Comparison of ENCODE assay signal across 9 mouse cellular contexts in genomic region chr2:33636628-33637188, GRCm38 (mm10). TPM values are rescaled to one million over a fixed set of nuclear protein-coding genes. Genes with fewer than 3 reads are reported as not detected.
DNase-seq lines count a peak whose midpoint lies in the region; ATAC-seq and TF ChIP-seq lines count a peak whose summit lies in the region.
"Had no signal": no experiment of that assay in that cellular context is flagged by ENCODE, and none has a peak within 500 bp of the region (broad histone marks: within the 10 kb centered on the region; RNA-seq: fewer than 3 reads in every experiment).

No protein-coding gene starts in this region.

- no peak overlapping the region for H3K27ac ChIP-seq in heart, embryonic 16.5 days (ENCODE audit: low read length)
- H3K27ac ChIP-seq in hindbrain, postnatal 0 days: no peak overlapping the region
- H3K27ac ChIP-seq in neural tube, embryonic 15.5 days (replicated peaks): peak overlapping the region; percentile 84

- H3K36me3 ChIP-seq in heart, embryonic 16.5 days (ENCODE audit: control insufficient read depth, insufficient read depth): no peaks in the 10 kb centered on the region
- H3K36me3 ChIP-seq in hindbrain, postnatal 0 days (ENCODE audit: insufficient read depth, low read length): no peaks in the 10 kb centered on the region
- H3K36me3 ChIP-seq in neural tube, embryonic 15.5 days: no peaks in the 10 kb centered on the region

- WGBS in heart, embryonic 16.5 days: 2% methylated on average over 26 of the region's 26 CpGs
- WGBS in hindbrain, postnatal 0 days: 3% methylated on average over 26 of the region's 26 CpGs
- WGBS in neural tube, embryonic 15.5 days: under 1% methylated on average over 26 of the region's 26 CpGs

- H3K4me2 ChIP-seq in heart, embryonic 16.5 days (ENCODE audit: low read depth, low read length): no peak overlapping the region
- H3K4me2 ChIP-seq in hindbrain, postnatal 0 days (ENCODE audit: low read depth, low read length): peak overlapping the region; percentile 41
- H3K4me2 ChIP-seq in neural tube, embryonic 15.5 days: peak overlapping the region; percentile 58

- H3K9me3 ChIP-seq in heart, embryonic 16.5 days (replicated peaks; ENCODE audit: control insufficient read depth, low read length): no peaks in the 10 kb centered on the region
- H3K9me3 ChIP-seq in hindbrain, postnatal 0 days (ENCODE audit: low read length): no peaks in the 10 kb centered on the region
- no peaks in the 10 kb centered on the region for H3K9me3 ChIP-seq in neural tube, embryonic 15.5 days (replicated peaks)

- TF ChIP-seq CTCF in hindbrain, postnatal 0 days (IDR thresholded peaks at IDR 0.05; ENCODE audit: low read depth): no peak

- H3K9ac ChIP-seq in heart, embryonic 16.5 days (ENCODE audit: low read length): no peak overlapping the region
- H3K9ac ChIP-seq in hindbrain, postnatal 0 days (replicated peaks; ENCODE audit: low read length): 0 out of 2 replicates have a peak overlapping the region, but pooled peaks have one; percentile 21
- H3K9ac ChIP-seq in neural tube, embryonic 15.5 days (replicated peaks): peak overlapping the region; percentile 65

- ATAC-seq in heart, embryonic 16.5 days (replicated peaks; ENCODE audit: extremely low read depth, insufficient read depth, low FRiP score): no peak
- no peak for ATAC-seq in hindbrain, postnatal 0 days
- ATAC-seq in neural tube, embryonic 15.5 days (ENCODE audit: low FRiP score): no peak

- 0 out of 2 replicates have a peak, but pooled peaks cover 4% of the 10 kb centered on the region for H3K4me1 ChIP-seq in heart, embryonic 16.5 days (ENCODE audit: control insufficient read depth, insufficient read depth, low read length)
- no peaks in the 10 kb centered on the region for H3K4me1 ChIP-seq in hindbrain, postnatal 0 days (ENCODE audit: insufficient read depth, low read length)
- peaks cover 34% of the 10 kb centered on the region for H3K4me1 ChIP-seq in neural tube, embryonic 15.5 days

- H3K27me3 ChIP-seq in heart, embryonic 16.5 days (ENCODE audit: control insufficient read depth, insufficient read depth, low read length): peaks cover 85% of the 10 kb centered on the region
- peaks cover 84% of the 10 kb centered on the region for H3K27me3 ChIP-seq in hindbrain, postnatal 0 days (ENCODE audit: insufficient read depth, low read length)
- peaks cover 82% of the 10 kb centered on the region for H3K27me3 ChIP-seq in neural tube, embryonic 15.5 days (replicated peaks)

- H3K4me3 ChIP-seq in heart, embryonic 16.5 days (ENCODE audit: low read length): 0 out of 2 replicates have a peak overlapping the region, but pooled peaks have one; percentile 3
- peak overlapping the region; percentile 24 for H3K4me3 ChIP-seq in hindbrain, postnatal 0 days (ENCODE audit: low read length)
- peak overlapping the region; percentile 42 for H3K4me3 ChIP-seq in neural tube, embryonic 15.5 days (replicated peaks)

- DNase-seq in heart, adult 9 months (ENCODE audit: low spot score in 2 of 2): no peak
- DNase-seq in retina, embryonic 14.5 days (ENCODE audit: low spot score): peak; percentile 43
- DNase-seq in retina, postnatal 1 day: no peak
- no peak for DNase-seq in hindbrain, postnatal 0 days (ENCODE audit: low spot score)
- no peak for DNase-seq in spleen, adult 18-20 months
- no peak for DNase-seq in lung, postnatal 36 days

RNA-seq across cellular contexts. Expression of gene Lmx1b, which starts 3.6 kb away (rescaled TPM):
- polyA plus RNA-seq in heart, embryonic 16.5 days (2015; fragmentation: Nextera tagmentation; extraction: Ambion mirVana): not detected in 2 replicates
- 17.3 and 21.1 TPM in 2 replicates for total RNA-seq in hindbrain, postnatal 0 days (2014; rRNA removed)
- 2.1 and 2.2 TPM in 2 replicates for polyA plus RNA-seq in hindbrain, postnatal 0 days (2015; fragmentation: Nextera tagmentation; extraction: Ambion mirVana)
- 7.9 and 8.5 TPM in 2 replicates for polyA plus RNA-seq in neural tube, embryonic 15.5 days (2015; fragmentation: Nextera tagmentation; extraction: Ambion mirVana)
- polyA plus RNA-seq: spleen, adult 2 months had no signal
